19 mouse cellular contexts compared by ENCODE assay signal in the genomic region with DNA sequence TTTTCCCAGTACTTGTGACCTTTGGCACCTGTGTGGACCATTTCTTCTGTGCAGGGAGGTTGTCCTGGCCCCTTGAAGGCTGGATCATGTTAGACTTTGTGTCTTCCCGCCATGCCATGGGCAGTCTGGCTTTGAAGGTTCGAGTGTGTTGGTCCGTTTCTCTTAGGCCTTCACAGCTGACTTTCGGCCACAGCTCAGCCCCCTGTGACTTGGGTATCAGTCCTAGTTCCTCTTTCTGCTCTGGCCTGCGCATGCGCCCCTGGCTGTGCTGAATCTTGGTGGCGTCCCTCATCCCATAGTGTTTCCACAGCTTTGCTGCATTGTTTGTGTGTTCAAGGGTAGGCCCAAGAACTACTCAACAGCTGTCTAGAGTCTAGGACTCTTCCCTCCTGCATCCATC. TPM values are rescaled to one million over a fixed set of nuclear protein-coding genes. Genes with fewer than 3 reads are reported as not detected.
DNase-seq lines count a peak whose midpoint lies in the region; ATAC-seq and TF ChIP-seq lines count a peak whose summit lies in the region.
"Had no signal": no experiment of that assay in that cellular context is flagged by ENCODE, and none has a peak within 500 bp of the region (broad histone marks: within the 10 kb centered on the region; RNA-seq: fewer than 3 reads in every experiment).

No protein-coding gene starts in this region.

- no peak; the same call in none of the 2 replicates for TF ChIP-seq RAD21 in CH12.LX (IDR thresholded peaks at IDR 0.05; ENCODE audit: low read depth, low read length)

- TF ChIP-seq EP300 in CH12.LX (IDR thresholded peaks at IDR 0.05; ENCODE audit: low read length), result peak; percentile 95

- peaks cover 21 to 76% of the 10 kb centered on the region in 2 experiments for H3K36me3 ChIP-seq in CH12.LX (replicated peaks in 1 of 2; ENCODE audit: control insufficient read depth in 1 of 2, insufficient read depth in 1 of 2, low read length in 1 of 2)

- no peak for TF ChIP-seq CTCF in CH12.LX (conservative IDR thresholded peaks at IDR 0.05 in 1 of 2, IDR thresholded peaks at IDR 0.05 in 1 of 2; ENCODE audit: low read depth in 2 of 2, low read length in 2 of 2)

- no peaks in the 10 kb centered on the region for H3K27me3 ChIP-seq in CH12.LX (replicated peaks)
- H3K27me3 ChIP-seq: heart, embryonic 13.5 days; midbrain, embryonic 13.5 days; stomach, embryonic 15.5 days had no signal

- dilution Hi-C loops in CH12.LX (cut with MboI; ENCODE audit: extremely low pct_ligation_motif_present, extremely low pct_unique_long_range_greater_than_20kb, low sequenced_read_pairs), result no loop called here

- peak; percentile 97 for DNase-seq in CH12.LX (ENCODE audit: extremely low read depth)
- peak; percentile 50 for DNase-seq in c-Kit-positive CD71-negative TER-119-negative erythroid progenitor cells, embryonic 14.5 days (ENCODE audit: low read depth)
- DNase-seq in spleen, postnatal 4 days (ENCODE audit: low spot score in 2 of 2), result peak; percentile 77 to 89
- DNase-seq in cerebellum, postnatal 36 days, result no peak
- no peak for DNase-seq in gastrocnemius, postnatal 4 days (ENCODE audit: low spot score in 2 of 2)
- DNase-seq: adrenal gland, postnatal 14 days; cerebellum, adult 9-10 months; gastrocnemius, postnatal 36 days; heart, postnatal 36 days; kidney, adult 9 months; kidney, postnatal 36 days; right cerebral cortex, adult 18-20 months had no signal

- in situ Hi-C loops in CH12.LX (cut with MboI; ENCODE audit: low pct_ligation_motif_present, low pct_unique_long_range_greater_than_20kb, low sequenced_read_pairs), result no loop called here

- H3K9ac ChIP-seq in CH12.LX (ENCODE audit: insufficient read depth, low read depth), result no peak overlapping the region
- H3K9ac ChIP-seq: heart, embryonic 13.5 days; midbrain, embryonic 13.5 days; stomach, embryonic 15.5 days had no signal

- peaks cover 26 to 51% of the 10 kb centered on the region in 2 experiments for H3K4me1 ChIP-seq in CH12.LX (ENCODE audit: control insufficient read depth in 1 of 2, insufficient read depth in 2 of 2)
- H3K4me1 ChIP-seq: midbrain, embryonic 13.5 days had no signal

- ATAC-seq in neutrophil, adult 5-6 weeks (ENCODE audit: extremely low read depth, insufficient number of reproducible peaks, low FRiP score, poor library complexity, severe bottlenecking), result peak; percentile 71
- ATAC-seq in cerebellum, adult (ENCODE audit: insufficient number of reproducible peaks, low FRiP score, low TSS enrichment), result no peak
- ATAC-seq: forebrain, embryonic 14.5 days; midbrain, embryonic 13.5 days had no signal

- TF ChIP-seq POLR2A in CH12.LX (IDR thresholded peaks at IDR 0.05; ENCODE audit: low read depth, low read length), result no peak

- H3K4me2 ChIP-seq in CH12.LX (ENCODE audit: insufficient read depth, low read depth, poor library complexity, severe bottlenecking), result 0 out of 2 replicates have a peak overlapping the region, but pooled peaks have one; percentile 52
- H3K4me2 ChIP-seq: heart, embryonic 13.5 days; midbrain, embryonic 13.5 days; stomach, embryonic 15.5 days had no signal

- H3K4me3 ChIP-seq in CH12.LX (replicated peaks in 1 of 3; ENCODE audit: low read depth in 2 of 3, low read length in 2 of 3, poor library complexity in 1 of 3), result peak overlapping the region in 1 of 3 experiments; percentile 28
- H3K4me3 ChIP-seq: heart, embryonic 13.5 days; midbrain, embryonic 13.5 days; stomach, embryonic 15.5 days had no signal

- H3K9me3 ChIP-seq in CH12.LX (replicated peaks; ENCODE audit: low read length), result no peaks in the 10 kb centered on the region
- H3K9me3 ChIP-seq: heart, embryonic 13.5 days; midbrain, embryonic 13.5 days; stomach, embryonic 15.5 days had no signal

- H3K79me2 ChIP-seq in CH12.LX (replicated peaks; ENCODE audit: control insufficient read depth, extremely low read depth, insufficient read depth, poor library complexity, severe bottlenecking), result no peaks in the 10 kb centered on the region

- peak overlapping the region; percentile 45; the same call in 1 of the 2 replicates for H3K27ac ChIP-seq in CH12.LX (ENCODE audit: insufficient read depth, low read depth)
- H3K27ac ChIP-seq: heart, embryonic 13.5 days; macrophage; midbrain, embryonic 13.5 days; stomach, embryonic 15.5 days had no signal

TF ChIP-seq in CH12.LX, 34 proteins besides CTCF, POLR2A, EP300 and RAD21:
- peak; percentile 88 for TF ChIP-seq MEF2A (IDR thresholded peaks at IDR 0.05; ENCODE audit: borderline replicate concordance, low read depth, low read length)
- TF ChIP-seq KAT2A (IDR thresholded peaks at IDR 0.05; ENCODE audit: insufficient replicate concordance, low read length), result 0 out of 2 replicates have a peak, but pooled peaks have one; percentile 64
- peak; percentile 78 for TF ChIP-seq MXI1 (IDR thresholded peaks at IDR 0.05; ENCODE audit: low read depth, low read length)
- no peak for TF ChIP-seq CHD1 (IDR thresholded peaks at IDR 0.05; ENCODE audit: low read depth, low read length)
- peak; percentile 49; the same call in 1 of the 2 replicates for TF ChIP-seq HCFC1 (IDR thresholded peaks at IDR 0.05; ENCODE audit: low read depth, low read length)
- no peak for TF ChIP-seq GABPA (IDR thresholded peaks at IDR 0.05; ENCODE audit: insufficient replicate concordance, low read depth, low read length)
- TF ChIP-seq ELF1 (IDR thresholded peaks at IDR 0.05; ENCODE audit: low read depth, low read length), result peak; percentile 65
- TF ChIP-seq NRF1 (IDR thresholded peaks at IDR 0.05; ENCODE audit: low read depth, low read length), result peak; percentile 100
- peak; percentile 99 for TF ChIP-seq IRF4 (IDR thresholded peaks at IDR 0.05; ENCODE audit: low read depth, low read length)
- 0 out of 2 replicates have a peak, but pooled peaks have one; percentile 59 for TF ChIP-seq UBTF (IDR thresholded peaks at IDR 0.05; ENCODE audit: low read depth, low read length)
- TF ChIP-seq MYC (IDR thresholded peaks at IDR 0.05; ENCODE audit: low read depth, low read length), result peak; percentile 81; the same call in 1 of the 2 replicates
- peak; percentile 90 for TF ChIP-seq RCOR1 (conservative IDR thresholded peaks at IDR 0.05; ENCODE audit: low read depth, low read length)
- TF ChIP-seq E2F4 (IDR thresholded peaks at IDR 0.05; ENCODE audit: insufficient replicate concordance, low read depth, low read length), result peak; percentile 96
- no peak for TF ChIP-seq POLR2AphosphoS2 (IDR thresholded peaks at IDR 0.05; ENCODE audit: low read depth, low read length)
- TF ChIP-seq JUND (conservative IDR thresholded peaks at IDR 0.05; ENCODE audit: low read depth, low read length), result 0 out of 2 replicates have a peak, but pooled peaks have one; percentile 30
- TF ChIP-seq ZMIZ1 (IDR thresholded peaks at IDR 0.05; ENCODE audit: low read depth, low read length), result no peak
- no peak for TF ChIP-seq ZC3H11A (IDR thresholded peaks at IDR 0.05; ENCODE audit: low read depth, low read length)
- no peak for TF ChIP-seq ZNF384 (IDR thresholded peaks at IDR 0.05; ENCODE audit: low read depth, low read length)
- TF ChIP-seq BHLHE40 (IDR thresholded peaks at IDR 0.05; ENCODE audit: low read depth, low read length), result peak; percentile 86
- no peak for TF ChIP-seq USF2 (conservative IDR thresholded peaks at IDR 0.05; ENCODE audit: low read depth, low read length)
- TF ChIP-seq SMC3 (IDR thresholded peaks at IDR 0.05; ENCODE audit: low read depth, low read length), result no peak; the same call in 1 of the 2 replicates
- peak; percentile 96 for TF ChIP-seq ETS1 (conservative IDR thresholded peaks at IDR 0.05; ENCODE audit: low read depth, low read length)
- TF ChIP-seq MAFK (IDR thresholded peaks at IDR 0.05; ENCODE audit: insufficient replicate concordance, low read length), result peak; percentile 57; the same call in 1 of the 2 replicates
- 0 out of 2 replicates have a peak, but pooled peaks have one; percentile 56 for TF ChIP-seq MAZ (IDR thresholded peaks at IDR 0.05; ENCODE audit: low read depth, low read length)
- TF ChIP-seq TCF12 (IDR thresholded peaks at IDR 0.05; ENCODE audit: low read depth, low read length), result peak; percentile 93
- TF ChIP-seq CHD2 (IDR thresholded peaks at IDR 0.05; ENCODE audit: low read length), result peak; percentile 70
- peak; percentile 81 for TF ChIP-seq MAX (IDR thresholded peaks at IDR 0.05; ENCODE audit: low read length)
- no peak for TF ChIP-seq USF1 (IDR thresholded peaks at IDR 0.05; ENCODE audit: low read depth, low read length)
- TF ChIP-seq SIN3A (IDR thresholded peaks at IDR 0.05; ENCODE audit: low read length), result peak; percentile 99
- TF ChIP-seq NELFE (IDR thresholded peaks at IDR 0.05; ENCODE audit: low read depth, low read length), result peak; percentile 40; the same call in 1 of the 2 replicates
- TF ChIP-seq PAX5 (IDR thresholded peaks at IDR 0.05; ENCODE audit: low read length), result no peak
- no peak for TF ChIP-seq TBP (conservative IDR thresholded peaks at IDR 0.05; ENCODE audit: low read depth, low read length)
- TF ChIP-seq ZKSCAN1 (IDR thresholded peaks at IDR 0.05; ENCODE audit: borderline replicate concordance, low read depth, low read length), result no peak
- no peak for TF ChIP-seq JUN (IDR thresholded peaks at IDR 0.05; ENCODE audit: insufficient read depth, low read depth, low read length)

RNA-seq across cellular contexts. Expression of a gene that starts 8.8 kb away (rescaled TPM):
- total RNA-seq in CH12.LX (2012; rRNA removed), result 6.1 and 9.1 TPM in 2 replicates
- 0.90 and 1.00 TPM in 2 replicates for total RNA-seq in CH12.LX (2014; rRNA removed)
- 4.0 TPM in 2 replicates for polyA plus RNA-seq in CH12.LX (2012; ENCODE audit: insufficient read length, low read depth)
- total RNA-seq in neutrophil, adult 5-6 weeks (2017), result 0.47 and 0.74 TPM in 2 replicates
- not detected for total RNA-seq in gastrocnemius, postnatal 4 days (2021)
- total RNA-seq: gastrocnemius, postnatal 36 days; heart, postnatal 36 days had no signal
- polyA plus RNA-seq: macrophage had no signal

RNA-seq across cellular contexts. Expression of a gene that starts 42.2 kb away (rescaled TPM):
- total RNA-seq in CH12.LX (2012; rRNA removed) (5.3 and 6.0 TPM in 2 replicates), CH12.LX (2014; rRNA removed) (2.2 and 2.8 TPM in 2 replicates)
- 5.8 and 6.2 TPM in 2 replicates for polyA plus RNA-seq in CH12.LX (2012; ENCODE audit: insufficient read length, low read depth)
- total RNA-seq in neutrophil, adult 5-6 weeks (2017), result 43.5 and 48.3 TPM in 2 replicates
- total RNA-seq in gastrocnemius, postnatal 4 days (2021), result 10 to 100 TPM; 27.5 to 28.6 TPM

Comparison
In these comparisons a context has a peak if more than half of its experiments do, and no peak if none do; other contexts are left out.
1. DNase-seq: peak in CH12.LX (single experiment), c-Kit-positive CD71-negative TER-119-negative erythroid progenitor cells, embryonic 14.5 days (single experiment) and spleen, postnatal 4 days (2 of 2); none in cerebellum, postnatal 36 days (0 of 2) and gastrocnemius, postnatal 4 days (0 of 2).